Mouse (Mus musculus) forebrain, embryonic 16.5 days (tissue): ENCODE results near the gene Gba2. TPM values are rescaled to one million over a fixed set of nuclear protein-coding genes. Genes with fewer than 3 reads are reported as not detected.

Experiments used
- ATAC-seq: fragments of 200-750 bp; cut with Nextera tagmentation; 2 replicates; pipeline ENCODE4 v1.8.0; 2017; ENCODE audit warnings: mild to moderate bottlenecking, moderate library complexity
- H3K27ac ChIP-seq: fragments of 300-500 bp; sonication (generic); 2 replicates; pipeline ENCODE4 v1.5.1; 2014; ENCODE audit warnings: low read length, control low read depth
- H3K27me3 ChIP-seq: fragments of 300-500 bp; sonication (generic); replicated peaks from 2 replicates; pipeline ENCODE4 v1.6.1; 2014; ENCODE audit warnings: low read length; ENCODE audit not compliant: control insufficient read depth, insufficient read depth
- H3K36me3 ChIP-seq: fragments of 300-500 bp; sonication (generic); 2 replicates; pipeline ENCODE4 v1.6.1; 2014; ENCODE audit not compliant: control insufficient read depth, insufficient read depth
- H3K4me1 ChIP-seq: fragments of 300-500 bp; sonication (generic); replicated peaks from 2 replicates; pipeline ENCODE4 v1.6.1; 2014; ENCODE audit warnings: low read length; ENCODE audit not compliant: control insufficient read depth, insufficient read depth
- H3K4me2 ChIP-seq: fragments of 300-500 bp; sonication (generic); 2 replicates; pipeline ENCODE4 v1.6.1; 2014; ENCODE audit warnings: mild to moderate bottlenecking, low read length, control low read depth
- H3K4me3 ChIP-seq: fragments of 300-500 bp; sonication (generic); replicated peaks from 2 replicates; pipeline ENCODE4 v1.5.1; 2014; ENCODE audit warnings: mild to moderate bottlenecking, low read length, control low read depth
- H3K9ac ChIP-seq: fragments of 300-500 bp; sonication (generic); replicated peaks from 2 replicates; pipeline ENCODE4 v1.6.1; 2014; ENCODE audit warnings: low read depth, low read length, control low read depth
- H3K9me3 ChIP-seq: fragments of 300-500 bp; sonication (generic); 2 replicates; pipeline ENCODE4 v1.6.1; 2016; ENCODE audit warnings: low read length; ENCODE audit not compliant: control insufficient read depth
- WGBS: fragments of 180-500 bp; shearing (Covaris S2); extraction: QIAGEN DNeasy Blood & Tissue Kit; methylation state at CpG from one replicate; pipeline ENCODE4 v1.1.7; 2014; 5-methylcytosine and 5-hydroxymethylcytosine counted together
- polyA plus RNA-seq: library from polyadenylated mRNA; unstranded; fragments of >200 nt; fragmentation: Nextera tagmentation; extraction: Ambion mirVana; gene quantifications from 2 replicates; pipeline ENCODE4 v1.2.1, GENCODE M21; 2015

Gene Gba2
- polyA plus RNA-seq, 1 experiment from 2014 or later, result 62.3 TPM

DNA sequence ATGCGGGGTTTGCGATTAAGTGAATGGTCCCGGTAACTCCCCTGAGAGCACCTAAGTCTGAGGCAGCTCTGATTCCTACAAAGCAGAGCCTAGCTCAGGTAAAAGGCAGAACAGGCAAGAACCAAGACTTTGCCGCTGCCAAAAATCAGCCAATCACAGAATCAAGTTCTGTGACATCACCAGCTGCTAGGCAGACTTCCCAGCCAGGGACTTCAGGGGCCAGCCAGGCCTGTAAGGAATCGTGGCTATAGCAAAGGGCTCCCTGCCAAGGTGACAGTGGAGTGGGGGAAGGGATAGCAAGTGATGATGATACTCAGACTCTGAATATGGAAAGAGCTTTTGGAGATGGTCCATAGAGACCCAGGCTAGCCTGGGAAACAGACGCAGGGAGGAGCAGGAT, 58.7 kb downstream of the Gba2 start:
- no peaks in the 10 kb centered on the region for H3K9me3 ChIP-seq
- peaks cover 28% of the 10 kb centered on the region for H3K27me3 ChIP-seq
- H3K36me3 ChIP-seq, result no peaks in the 10 kb centered on the region
- no peak overlapping the region for H3K27ac ChIP-seq
- 12% methylated on average over 6 of the region's 6 CpGs for WGBS
- H3K4me1 ChIP-seq, result peaks cover 18% of the 10 kb centered on the region
- H3K9ac ChIP-seq, result no peak overlapping the region
- H3K4me3 ChIP-seq, result no peak overlapping the region
- peak; percentile 71 for ATAC-seq
- peak overlapping the region; percentile 25 for H3K4me2 ChIP-seq

DNA sequence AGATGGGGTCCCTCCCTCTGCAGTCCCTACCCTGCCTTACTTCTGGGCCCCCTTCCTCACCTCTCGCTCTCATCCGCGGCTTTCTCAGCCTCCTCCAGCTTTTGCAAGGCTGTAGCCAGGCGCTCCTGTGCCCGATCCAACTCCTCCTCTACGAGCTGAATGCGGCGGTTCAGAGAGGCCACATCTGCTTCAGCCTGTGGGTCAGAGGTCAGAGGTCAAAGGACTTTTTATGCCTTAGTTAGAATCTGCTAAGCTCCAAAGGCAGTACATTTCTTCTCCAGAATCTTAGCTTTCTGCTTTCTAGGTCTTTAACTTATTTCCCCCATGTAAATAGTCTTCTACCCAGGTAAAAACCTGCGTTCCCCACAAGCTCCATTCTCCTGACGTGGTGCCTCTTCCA, 59.1 kb downstream of the Gba2 start:
- no peak overlapping the region for H3K9ac ChIP-seq
- H3K4me3 ChIP-seq, result no peak overlapping the region
- no peak for ATAC-seq
- no peaks in the 10 kb centered on the region for H3K9me3 ChIP-seq
- peaks cover 17% of the 10 kb centered on the region for H3K4me1 ChIP-seq
- H3K27me3 ChIP-seq, result peaks cover 24% of the 10 kb centered on the region
- H3K36me3 ChIP-seq, result no peaks in the 10 kb centered on the region
- H3K27ac ChIP-seq, result no peak overlapping the region
- 17% methylated on average over 10 of the region's 10 CpGs for WGBS
- H3K4me2 ChIP-seq, result peak overlapping the region; percentile 25

Other genes starting within 250 kb of the Gba2 start
- gene Rusc2, start 196.9 kb downstream of the Gba2 start, polyA plus RNA-seq, result 64.6 and 74.8 TPM in 2 replicates
- gene Fam166b, start 149.7 kb downstream of the Gba2 start, polyA plus RNA-seq, result 0.47 and 0.68 TPM in 2 replicates
- 7.5 and 8.6 TPM in 2 replicates for gene Tesk1, start 136.9 kb downstream of the Gba2 start, polyA plus RNA-seq
- gene Cd72, start 124.2 kb downstream of the Gba2 start, polyA plus RNA-seq, result 3.6 and 6.5 TPM in 2 replicates
- gene Sit1, start 95.1 kb downstream of the Gba2 start, polyA plus RNA-seq, result not detected in 2 replicates
- gene Ccdc107, start 86.0 kb downstream of the Gba2 start, polyA plus RNA-seq, result 62.0 and 63.1 TPM in 2 replicates
- 17.4 and 18.8 TPM in 2 replicates for gene Arhgef39, start 79.2 kb downstream of the Gba2 start, polyA plus RNA-seq
- gene Car9, start 71.9 kb downstream of the Gba2 start, polyA plus RNA-seq, result 0.16 and 0.20 TPM in 2 replicates
- 10.5 and 13.2 TPM in 2 replicates for gene Tpm2, start 55.1 kb downstream of the Gba2 start, polyA plus RNA-seq
- gene Creb3, start 16.5 kb downstream of the Gba2 start, polyA plus RNA-seq, result 83.5 and 91.1 TPM in 2 replicates
- gene Tln1, start 16.2 kb downstream of the Gba2 start, polyA plus RNA-seq, result 49.5 and 54.6 TPM in 2 replicates
- gene Rgp1, start 158 bp downstream of the Gba2 start, polyA plus RNA-seq, result 27.0 and 30.5 TPM in 2 replicates
- gene Msmp, start 5.6 kb upstream of the Gba2 start, polyA plus RNA-seq, result 1.5 and 1.7 TPM in 2 replicates
- gene Npr2, start 53.1 kb upstream of the Gba2 start, polyA plus RNA-seq, result 13.3 and 15.0 TPM in 2 replicates
- 5.2 and 5.8 TPM in 2 replicates for gene Spag8, start 74.7 kb upstream of the Gba2 start, polyA plus RNA-seq
- gene Hint2, start 77.6 kb upstream of the Gba2 start, polyA plus RNA-seq, result 61.1 and 66.3 TPM in 2 replicates
- gene Tmem8b, start 90.1 kb upstream of the Gba2 start, polyA plus RNA-seq, result 14.6 and 15.5 TPM in 2 replicates
- gene Fam221b, start 90.3 kb upstream of the Gba2 start, polyA plus RNA-seq, result 1.3 and 1.5 TPM in 2 replicates
- gene Olfr70, start 121.9 kb upstream of the Gba2 start, polyA plus RNA-seq, result not detected in 2 replicates
- gene Olfr71, start 131.4 kb upstream of the Gba2 start, polyA plus RNA-seq, result 0.09 TPM in 1 of 2 replicates, not detected in the other
- 0.34 and 0.47 TPM in 2 replicates for gene Hrct1, start 148.3 kb upstream of the Gba2 start, polyA plus RNA-seq
- 0.10 and 0.16 TPM in 2 replicates for gene Spaar, start 151.2 kb upstream of the Gba2 start, polyA plus RNA-seq
- gene Olfr159, start 192.1 kb upstream of the Gba2 start, polyA plus RNA-seq, result not detected in 2 replicates
- not detected in 2 replicates for gene Olfr156, start 245.0 kb upstream of the Gba2 start, polyA plus RNA-seq